Mouse (Mus musculus) lung, postnatal 10 days (tissue): ENCODE data around the gene Sult1c2.
"Not testable (repeated sequence)": the region's sequence is repeated elsewhere in the genome, so short reads cannot be mapped to it uniquely, and the experiment has no call there.

ENCODE experiments used
- DNase-seq: peaks from one replicate; pipeline ENCODE4 v3.0.0; 2021

The Sult1c2 gene

DNA sequence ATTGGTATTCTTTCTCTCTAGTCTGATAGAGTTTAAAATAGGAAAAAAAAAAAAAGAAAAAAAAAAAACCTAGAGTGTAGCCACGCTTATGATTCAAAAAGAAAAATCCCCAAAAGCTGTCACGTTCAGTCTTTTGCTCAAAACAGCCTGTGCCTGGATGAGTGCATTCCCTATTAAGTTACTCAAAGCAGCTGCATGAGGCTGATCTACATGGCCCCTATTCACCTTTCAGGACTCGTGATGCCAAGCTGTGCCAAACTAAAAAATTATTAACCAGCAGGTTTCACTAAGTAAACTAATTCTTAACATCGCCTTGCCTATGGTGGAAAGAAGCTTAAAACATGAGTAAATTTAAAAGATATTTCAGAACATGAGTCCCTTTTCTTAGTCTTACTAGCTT is at the start of gene Sult1c2:
Gene Sult1c2 (minus strand): TSS at position 134 of the 400 bp plus-strand sequence.
- no peak for DNase-seq

GRCm38 (mm10) chr17:53879006-53879675 is 33.0 kb upstream of the Sult1c2 start:
- not testable (repeated sequence) for DNase-seq

GRCm38 (mm10) chr17:53874433-53874832 is 28.3 kb upstream of the Sult1c2 start:
- DNase-seq, result no peak

- DNase-seq, result no peak
Measured at GRCm38 (mm10) chr17:53872192-53872591, 26.1 kb upstream of the Sult1c2 start.

- no peak for DNase-seq
Measured at GRCm38 (mm10) chr17:53869931-53870330, 23.8 kb upstream of the Sult1c2 start.

GRCm38 (mm10) chr17:53865260-53865955 is 19.3 kb upstream of the Sult1c2 start:
- DNase-seq, result no peak

DNA sequence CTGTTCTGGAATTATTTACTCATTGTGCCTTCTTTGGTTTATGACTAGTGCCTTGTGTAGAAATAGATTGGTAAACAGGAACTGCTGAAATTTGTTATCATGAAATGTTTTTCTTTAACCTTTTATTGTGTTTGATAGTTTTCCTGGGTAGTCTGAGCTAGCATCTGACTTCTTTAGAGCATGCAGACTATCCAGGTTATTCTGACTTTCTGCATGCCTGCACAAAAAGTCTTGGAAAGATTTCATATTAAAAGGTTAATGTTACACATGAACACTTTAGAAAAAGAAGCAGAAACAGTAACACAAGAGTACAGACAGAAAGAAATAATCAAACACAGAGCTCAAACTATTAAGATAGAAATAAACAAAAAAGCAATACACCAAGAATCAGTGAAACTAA is 14.4 kb upstream of the Sult1c2 start:
- DNase-seq, result no peak

DNA sequence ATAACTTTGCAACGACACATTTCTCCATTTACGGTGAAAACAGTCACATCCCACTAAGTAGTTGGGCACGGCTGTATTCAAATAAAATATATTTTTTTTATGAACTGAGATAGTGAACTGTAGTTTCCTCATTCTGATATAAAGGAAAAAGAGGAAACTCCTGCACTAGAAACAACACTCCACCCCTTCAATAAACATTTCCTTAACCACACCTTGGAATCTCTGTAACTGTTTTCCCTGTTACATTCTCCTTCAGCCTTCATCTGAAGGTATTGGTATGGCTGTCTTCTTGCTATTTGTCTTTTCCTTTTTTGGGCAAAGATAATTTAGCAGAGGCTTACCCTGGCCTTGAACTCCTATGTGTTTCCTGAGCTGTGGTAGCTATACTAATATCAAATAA is 8.9 kb upstream of the Sult1c2 start:
- no peak for DNase-seq

- DNase-seq, result peak; percentile 17
Measured at GRCm38 (mm10) chr17:53845796-53846195, 343 bp downstream of the Sult1c2 start.

- peak; percentile 4 for DNase-seq
Measured at GRCm38 (mm10) chr17:53833366-53833765, 12.8 kb downstream of the Sult1c2 start.

- DNase-seq, result not testable (repeated sequence)
Measured at GRCm38 (mm10) chr17:53803974-53804373, 42.2 kb downstream of the Sult1c2 start.

- DNase-seq, result no peak
Measured at GRCm38 (mm10) chr17:53783381-53783780, 62.8 kb downstream of the Sult1c2 start.
